In the genomic region with DNA sequence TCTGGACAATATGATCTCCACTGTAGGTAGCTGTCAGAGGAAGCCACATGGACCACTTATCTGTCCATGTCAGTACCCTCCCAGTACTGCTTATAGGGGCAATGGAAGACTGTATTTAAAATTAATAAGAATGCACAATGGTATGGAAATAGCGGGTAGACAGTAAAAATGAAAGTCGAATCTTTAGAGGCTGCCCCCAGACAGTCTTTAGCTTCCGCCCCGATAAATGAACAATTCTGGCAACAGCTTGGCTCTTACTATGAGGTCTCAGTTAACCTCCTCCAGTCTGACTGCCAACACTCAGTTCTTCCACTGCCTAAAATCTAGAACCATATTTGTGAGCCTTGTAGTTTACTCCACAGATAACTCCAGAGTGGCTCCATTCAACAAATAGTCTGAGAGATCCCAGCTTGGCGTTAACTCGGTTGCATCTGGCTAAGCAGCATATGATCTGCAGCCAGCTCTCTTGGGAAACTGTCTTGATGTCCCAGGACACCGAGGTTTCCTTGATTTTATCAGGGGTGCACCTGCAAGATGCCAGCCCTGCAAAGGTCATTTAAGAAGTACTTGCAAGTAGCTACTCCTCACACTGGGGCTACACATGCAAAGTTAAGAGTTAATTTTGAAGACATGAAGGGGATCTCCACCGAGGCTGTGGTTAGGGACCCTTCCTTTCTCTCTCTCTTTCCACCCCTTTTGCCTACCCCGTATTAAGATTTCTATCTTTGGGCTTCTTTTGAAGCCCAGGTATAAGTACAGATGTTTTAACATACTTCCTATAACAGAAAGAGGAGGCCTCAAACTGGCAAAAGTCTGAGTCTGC, we compare ENCODE assay signal across 21 mouse cellular contexts.
A peak's percentile ranks its signal among the peaks of the same experiment; 100 is the strongest.
DNase-seq lines count a peak whose midpoint lies in the region; ATAC-seq and TF ChIP-seq lines count a peak whose summit lies in the region.
"Had no signal": no experiment of that assay in that cellular context is flagged by ENCODE, and none has a peak within 500 bp of the region (broad histone marks: within the 10 kb centered on the region; RNA-seq: fewer than 3 reads in every experiment).

No protein-coding gene starts in this region.

- TF ChIP-seq EP300 in liver, postnatal 0 days (IDR thresholded peaks at IDR 0.05; ENCODE audit: low read depth) = no peak

- 0 out of 2 replicates have a peak overlapping the region, but pooled peaks have one; percentile 8 for H3K27ac ChIP-seq in liver, postnatal 0 days (ENCODE audit: low read depth)
- no peak overlapping the region for H3K27ac ChIP-seq in liver, embryonic 11.5 days (ENCODE audit: low read depth, low read length)
- H3K27ac ChIP-seq: embryonic facial prominence, embryonic 15.5 days; forebrain, embryonic 10.5 days; heart, embryonic 15.5 days; hindbrain, embryonic 12.5 days; lung, embryonic 15.5 days; midbrain, embryonic 10.5 days had no signal

- no peaks in the 10 kb centered on the region for H3K9me3 ChIP-seq in liver, postnatal 0 days (ENCODE audit: low read length)
- H3K9me3 ChIP-seq in liver, embryonic 11.5 days (ENCODE audit: control insufficient read depth, low read length) = no peaks in the 10 kb centered on the region
- H3K9me3 ChIP-seq: embryonic facial prominence, embryonic 15.5 days; forebrain, embryonic 10.5 days; heart, embryonic 15.5 days; hindbrain, embryonic 12.5 days; lung, embryonic 15.5 days; midbrain, embryonic 10.5 days had no signal

- no peaks in the 10 kb centered on the region for H3K36me3 ChIP-seq in liver, postnatal 0 days (replicated peaks; ENCODE audit: insufficient read depth, low read length)
- no peaks in the 10 kb centered on the region for H3K36me3 ChIP-seq in liver, embryonic 11.5 days (ENCODE audit: control insufficient read depth, insufficient read depth, low read length)
- H3K36me3 ChIP-seq: embryonic facial prominence, embryonic 15.5 days; forebrain, embryonic 10.5 days; heart, embryonic 15.5 days; hindbrain, embryonic 12.5 days; lung, embryonic 15.5 days; midbrain, embryonic 10.5 days had no signal

- H3K4me2 ChIP-seq in liver, postnatal 0 days (ENCODE audit: low read depth, low read length) = no peak overlapping the region
- no peak overlapping the region for H3K4me2 ChIP-seq in liver, embryonic 11.5 days
- H3K4me2 ChIP-seq: embryonic facial prominence, embryonic 15.5 days; heart, embryonic 15.5 days; hindbrain, embryonic 12.5 days; lung, embryonic 15.5 days had no signal

- DNase-seq in liver, postnatal 0 days = no peak
- DNase-seq in liver, embryonic 11.5 days (ENCODE audit: low spot score) = no peak
- peak; percentile 8 for DNase-seq in gonadal fat pad, adult 2 months (ENCODE audit: low read depth)
- DNase-seq in thymus, postnatal 0 days (ENCODE audit: low spot score) = peak; percentile 87
- DNase-seq in frontal cortex, postnatal 10 days (ENCODE audit: low spot score in 2 of 2) = no peak
- DNase-seq in layer of hippocampus, adult 11-12 months (ENCODE audit: low spot score) = no peak
- no peak for DNase-seq in cerebellum, adult 9-10 months
- DNase-seq: adrenal gland, postnatal 25 days; cerebellum, adult 11-12 months; cerebellum, postnatal 25 days; heart, adult 18-20 months; kidney, adult 9 months; kidney, postnatal 36 days; lung, postnatal 4 days; right cerebral cortex, postnatal 25 days had no signal

- H3K9ac ChIP-seq in liver, postnatal 0 days (replicated peaks) = no peak overlapping the region
- H3K9ac ChIP-seq in liver, embryonic 11.5 days (ENCODE audit: low read depth, low read length) = no peak overlapping the region
- H3K9ac ChIP-seq: embryonic facial prominence, embryonic 15.5 days; heart, embryonic 15.5 days; hindbrain, embryonic 12.5 days; lung, embryonic 15.5 days had no signal

- TF ChIP-seq CTCF in liver, postnatal 0 days (IDR thresholded peaks at IDR 0.05; ENCODE audit: low read depth) = no peak

- no peak overlapping the region for H3K4me3 ChIP-seq in liver, postnatal 0 days (ENCODE audit: low read depth, low read length)
- no peak overlapping the region for H3K4me3 ChIP-seq in liver, embryonic 11.5 days (ENCODE audit: low read depth, low read length)
- H3K4me3 ChIP-seq: embryonic facial prominence, embryonic 15.5 days; forebrain, embryonic 10.5 days; heart, embryonic 15.5 days; hindbrain, embryonic 12.5 days; lung, embryonic 15.5 days; midbrain, embryonic 10.5 days had no signal

- WGBS in liver, postnatal 0 days (ENCODE audit: insufficient replicate concordance) = 72% methylated on average over 9 of the region's 9 CpGs
- 81% methylated on average over 9 of the region's 9 CpGs for WGBS in liver, embryonic 11.5 days

- ATAC-seq in liver, postnatal 0 days = no peak
- no peak for ATAC-seq in liver, embryonic 11.5 days (replicated peaks; ENCODE audit: low FRiP score)

- 0 out of 2 replicates have a peak, but pooled peaks cover 3% of the 10 kb centered on the region for H3K4me1 ChIP-seq in liver, postnatal 0 days (ENCODE audit: insufficient read depth)
- peaks cover 5% of the 10 kb centered on the region; the same call in 1 of the 2 replicates for H3K4me1 ChIP-seq in liver, embryonic 11.5 days (replicated peaks; ENCODE audit: control insufficient read depth, insufficient read depth, low read length)
- H3K4me1 ChIP-seq: embryonic facial prominence, embryonic 15.5 days; forebrain, embryonic 10.5 days; hindbrain, embryonic 12.5 days; lung, embryonic 15.5 days; midbrain, embryonic 10.5 days had no signal

- H3K27me3 ChIP-seq in liver, postnatal 0 days (ENCODE audit: insufficient read depth, low read length) = no peaks in the 10 kb centered on the region
- H3K27me3 ChIP-seq in liver, embryonic 11.5 days (replicated peaks; ENCODE audit: control insufficient read depth, insufficient read depth, low read length) = no peaks in the 10 kb centered on the region
- H3K27me3 ChIP-seq: embryonic facial prominence, embryonic 15.5 days; heart, embryonic 15.5 days; hindbrain, embryonic 12.5 days; lung, embryonic 15.5 days had no signal

Comparison
In these comparisons a context has a peak if more than half of its experiments do, and no peak if none do; other contexts are left out.
1. DNase-seq: peak in gonadal fat pad, adult 2 months (single experiment) and thymus, postnatal 0 days (single experiment); none in liver, postnatal 0 days (single experiment), liver, embryonic 11.5 days (single experiment), frontal cortex, postnatal 10 days (0 of 2), layer of hippocampus, adult 11-12 months (single experiment) and cerebellum, adult 9-10 months (single experiment).